Mouse (Mus musculus) c-Kit-positive CD71-positive TER-119-positive erythroid progenitor cells, embryonic 14.5 days (primary cell): ENCODE measurements around the gene Klhdc7a.
"Not testable (repeated sequence)": the region's sequence is repeated elsewhere in the genome, so short reads cannot be mapped to it uniquely, and the experiment has no call there.

Experiments used
- DNase-seq: peaks from one replicate; pipeline ENCODE4 v3.0.0-alpha.2; 2013; ENCODE audit warnings: low spot score

Gene Klhdc7a

GRCm38 (mm10) chr4:139967922-139968321 lies at the start of gene Klhdc7a:
Gene Klhdc7a (minus strand): TSS chr4:139968026.
- no peak for DNase-seq

- no peak for DNase-seq
These were observed 48.1 kb upstream of the Klhdc7a start for GRCm38 (mm10) chr4:140015916-140016315.

- no peak for DNase-seq
These were observed 43.1 kb upstream of the Klhdc7a start for GRCm38 (mm10) chr4:140010728-140011470.

GRCm38 (mm10) chr4:140004932-140005331 lies 37.1 kb upstream of the Klhdc7a start:
- DNase-seq, result no peak

GRCm38 (mm10) chr4:140004170-140004569 lies 36.3 kb upstream of the Klhdc7a start:
- no peak for DNase-seq

GRCm38 (mm10) chr4:140002069-140002468 lies 34.2 kb upstream of the Klhdc7a start:
- no peak for DNase-seq

- DNase-seq, result no peak
These were observed 33.1 kb upstream of the Klhdc7a start for GRCm38 (mm10) chr4:140000911-140001310.

- no peak for DNase-seq
These were observed 31.2 kb upstream of the Klhdc7a start for GRCm38 (mm10) chr4:139999033-139999432.

- no peak for DNase-seq
These were observed 27.8 kb upstream of the Klhdc7a start for GRCm38 (mm10) chr4:139995659-139996058.

- DNase-seq, result no peak
These were observed 25.4 kb upstream of the Klhdc7a start for GRCm38 (mm10) chr4:139993111-139993755.

GRCm38 (mm10) chr4:139986913-139987312 lies 19.1 kb upstream of the Klhdc7a start:
- DNase-seq, result no peak

GRCm38 (mm10) chr4:139978716-139979115 lies 10.9 kb upstream of the Klhdc7a start:
- no peak for DNase-seq

- DNase-seq, result no peak
These were observed 9.5 kb upstream of the Klhdc7a start for GRCm38 (mm10) chr4:139977308-139977781.

- no peak for DNase-seq
These were observed 6.7 kb upstream of the Klhdc7a start for GRCm38 (mm10) chr4:139974506-139974905.

- no peak for DNase-seq
These were observed 343 bp downstream of the Klhdc7a start for GRCm38 (mm10) chr4:139967475-139967891.

GRCm38 (mm10) chr4:139966981-139967380 lies 845 bp downstream of the Klhdc7a start:
- DNase-seq, result no peak

- no peak for DNase-seq
These were observed 2.1 kb downstream of the Klhdc7a start for GRCm38 (mm10) chr4:139965596-139966185.

- no peak for DNase-seq
These were observed 3.4 kb downstream of the Klhdc7a start for GRCm38 (mm10) chr4:139964406-139964805.

GRCm38 (mm10) chr4:139963911-139964310 lies 3.9 kb downstream of the Klhdc7a start:
- no peak for DNase-seq

- DNase-seq, result no peak
These were observed 4.8 kb downstream of the Klhdc7a start for GRCm38 (mm10) chr4:139963059-139963458.

GRCm38 (mm10) chr4:139961816-139962215 lies 6.0 kb downstream of the Klhdc7a start:
- DNase-seq, result no peak

GRCm38 (mm10) chr4:139961329-139961728 lies 6.5 kb downstream of the Klhdc7a start:
- DNase-seq, result not testable (repeated sequence)

- DNase-seq, result no peak
These were observed 7.0 kb downstream of the Klhdc7a start for GRCm38 (mm10) chr4:139960724-139961315.
